Mouse (Mus musculus): ENCODE data around the gene Cldn34a. TPM values are rescaled to one million over a fixed set of nuclear protein-coding genes. Genes with fewer than 3 reads are reported as not detected.

The Cldn34a gene
- polyA plus RNA-seq (2014; fragmentation: Illumina TruSeq; extraction: RNeasy Lipid Tissue Mini Kit (QIAGEN cat#74804); ENCODE audit: low read depth, low replicate concordance) = 23.0 TPM

DNA sequence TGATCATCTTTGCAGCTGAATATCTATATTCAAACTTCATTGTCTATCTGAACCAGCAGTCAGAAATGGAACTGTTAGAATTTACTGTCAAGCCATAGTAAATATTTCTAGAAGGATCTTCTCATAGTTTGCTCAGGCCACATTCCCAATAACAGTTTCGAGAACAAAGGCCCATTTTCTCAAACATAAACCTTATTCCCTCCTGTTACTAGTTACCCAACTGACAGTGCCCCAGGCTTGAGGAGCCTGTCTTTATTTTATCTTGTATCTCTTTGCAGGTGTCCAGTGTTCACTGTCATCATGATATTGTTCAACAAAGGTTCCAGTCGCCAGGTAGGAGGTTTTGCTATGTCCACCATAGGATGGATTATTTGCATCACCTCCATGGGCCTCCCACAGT lies at the start of gene Cldn34a:
Gene Cldn34a (plus strand): TSS at position 301 of the 400 bp plus-strand sequence.

Other genes starting within 250 kb of the Cldn34a start
- gene Kantr, start 235.8 kb upstream of the Cldn34a start, polyA plus RNA-seq (2014; fragmentation: Illumina TruSeq; extraction: RNeasy Lipid Tissue Mini Kit (QIAGEN cat#74804); ENCODE audit: low read depth, low replicate concordance) = 3.7 TPM
- 35.1 TPM for gene Tspyl2, start 220.9 kb upstream of the Cldn34a start, polyA plus RNA-seq (2014; fragmentation: Illumina TruSeq; extraction: RNeasy Lipid Tissue Mini Kit (QIAGEN cat#74804); ENCODE audit: low read depth, low replicate concordance)
- gene Gpr173, start 194.6 kb upstream of the Cldn34a start, polyA plus RNA-seq (2014; fragmentation: Illumina TruSeq; extraction: RNeasy Lipid Tissue Mini Kit (QIAGEN cat#74804); ENCODE audit: low read depth, low replicate concordance) = 0.08 TPM
- gene Shroom2, start 206.1 kb downstream of the Cldn34a start, polyA plus RNA-seq (2014; fragmentation: Illumina TruSeq; extraction: RNeasy Lipid Tissue Mini Kit (QIAGEN cat#74804); ENCODE audit: low read depth, low replicate concordance) = 2.7 TPM
- gene Gpr143, start 218.6 kb downstream of the Cldn34a start, polyA plus RNA-seq (2014; fragmentation: Illumina TruSeq; extraction: RNeasy Lipid Tissue Mini Kit (QIAGEN cat#74804); ENCODE audit: low read depth, low replicate concordance) = not detected